Mouse (Mus musculus): Measurements from ENCODE around the gene Rab34. TPM values are rescaled to one million over a fixed set of nuclear protein-coding genes. Genes with fewer than 3 reads are reported as not detected.

Gene Rab34
- 1.1 and 3.2 TPM in 2 replicates for total RNA-seq (2017)

DNA sequence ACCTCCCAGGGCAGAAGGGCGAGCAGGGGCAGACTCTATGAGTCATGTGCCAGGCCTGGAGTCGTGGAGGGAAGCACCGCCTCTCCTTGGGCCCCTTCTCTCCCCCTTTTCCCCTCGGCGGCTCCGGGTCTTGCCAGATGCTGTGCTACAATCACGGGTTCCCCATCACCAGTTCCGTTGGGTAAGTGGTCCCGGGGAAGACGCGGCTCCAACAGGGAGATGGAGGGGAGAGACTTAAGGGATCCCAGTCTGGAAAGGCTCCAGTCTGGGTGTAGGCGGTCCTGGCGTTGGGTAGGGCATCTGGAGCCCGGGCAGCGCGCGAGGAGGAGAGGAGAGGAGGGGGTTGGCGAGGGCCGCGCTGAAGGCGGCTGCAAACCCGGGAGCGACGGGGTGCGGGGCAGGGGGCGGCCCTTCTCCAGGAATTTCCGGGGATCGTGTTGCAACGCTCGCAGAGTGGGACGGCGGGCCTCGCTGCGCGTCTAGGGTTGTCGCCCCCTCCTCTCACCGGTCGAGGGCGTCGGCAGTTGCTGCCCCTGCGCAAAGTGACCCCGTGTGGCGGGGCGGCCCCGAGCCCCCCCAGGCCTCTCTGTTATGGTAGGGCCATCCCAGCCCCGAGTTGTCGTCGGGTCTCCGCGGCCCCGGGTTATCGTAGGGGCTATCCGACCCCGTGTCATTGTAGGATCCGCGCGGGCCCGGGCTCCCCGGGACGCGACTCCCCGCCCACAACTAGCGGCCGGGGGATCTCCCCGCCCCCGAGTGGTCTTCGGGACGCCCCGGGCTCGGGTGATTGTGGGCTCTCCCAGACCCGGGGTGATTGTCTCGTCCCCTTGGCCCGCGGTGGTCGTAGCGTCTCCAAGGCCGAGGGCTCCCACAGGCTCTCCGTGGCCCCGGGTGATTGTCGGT is at the start of gene Rab34:
TSS of gene Rab34 (plus strand) at position 100 of the 903 bp plus-strand sequence.
- ATAC-seq (replicated peaks in 1 of 2; ENCODE audit: insufficient read depth in 1 of 2, low FRiP score in 2 of 2, low TSS enrichment in 1 of 2, low read depth in 1 of 2, poor library complexity in 2 of 2, severe bottlenecking in 2 of 2): peak; percentile 28 to 35; a peak in 2 of 4 replicates

DNA sequence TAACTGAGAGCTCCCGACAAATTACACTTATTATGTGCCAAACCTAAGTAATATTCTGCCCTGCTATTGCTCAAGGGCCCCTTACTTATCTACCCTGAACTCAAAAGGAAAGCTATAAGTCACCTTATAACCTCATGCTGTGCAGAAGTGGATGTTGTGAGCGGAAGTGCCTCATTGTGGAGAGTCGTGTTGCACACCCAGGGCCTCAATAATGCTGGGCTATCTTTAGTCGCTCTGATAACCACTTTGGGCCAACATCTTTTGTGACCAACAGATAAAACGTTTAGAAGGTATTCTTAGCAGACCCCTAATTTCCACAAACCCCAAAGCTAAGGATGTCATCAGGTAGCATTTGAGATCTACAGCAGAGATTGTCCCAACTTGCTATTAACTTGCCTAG is 47.6 kb upstream of the Rab34 start:
- no peak for ATAC-seq (replicated peaks in 1 of 2; ENCODE audit: insufficient read depth in 1 of 2, low FRiP score in 2 of 2, low TSS enrichment in 1 of 2, low read depth in 1 of 2, poor library complexity in 2 of 2, severe bottlenecking in 2 of 2)

DNA sequence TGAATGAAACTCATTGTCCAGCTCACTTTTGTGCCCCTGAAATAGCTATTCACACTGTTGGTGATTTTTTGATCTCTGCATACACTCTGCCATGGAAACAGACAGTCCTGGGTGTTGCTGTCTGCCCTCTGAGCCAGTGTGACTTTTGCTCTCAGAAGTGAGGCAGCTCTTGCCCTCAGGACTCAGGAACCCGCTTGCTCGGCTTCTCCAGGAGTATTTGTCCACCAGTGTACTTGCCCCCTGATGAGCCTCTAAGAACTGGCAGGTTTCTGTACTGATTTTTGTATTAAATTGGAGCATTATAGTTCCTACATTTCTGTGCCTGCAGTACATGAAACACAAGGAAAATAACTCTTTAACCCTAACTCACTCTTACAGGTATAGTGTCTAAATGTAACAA is 44.7 kb upstream of the Rab34 start:
- no peak for ATAC-seq (replicated peaks in 1 of 2; ENCODE audit: insufficient read depth in 1 of 2, low FRiP score in 2 of 2, low TSS enrichment in 1 of 2, low read depth in 1 of 2, poor library complexity in 2 of 2, severe bottlenecking in 2 of 2)

DNA sequence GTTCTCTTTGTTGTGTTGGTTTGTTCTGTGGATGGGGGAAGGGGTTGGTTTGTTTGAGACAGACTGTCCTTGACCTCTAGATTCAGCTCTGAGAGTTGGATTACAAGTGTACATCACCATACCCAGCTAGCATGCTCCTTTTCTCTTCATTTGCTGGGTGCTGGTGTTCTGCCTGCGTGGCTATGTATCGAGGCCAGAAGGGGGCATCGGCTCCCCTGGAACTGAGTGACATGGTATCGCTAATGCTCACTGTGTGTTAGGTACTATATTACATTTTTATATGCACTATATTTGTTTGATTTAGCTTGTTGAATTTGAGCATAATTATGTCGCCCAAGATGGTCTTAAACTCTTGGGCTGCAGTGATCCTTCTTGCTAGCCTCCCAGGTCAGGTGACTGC is 42.1 kb upstream of the Rab34 start:
- no peak for ATAC-seq (replicated peaks in 1 of 2; ENCODE audit: insufficient read depth in 1 of 2, low FRiP score in 2 of 2, low TSS enrichment in 1 of 2, low read depth in 1 of 2, poor library complexity in 2 of 2, severe bottlenecking in 2 of 2)

DNA sequence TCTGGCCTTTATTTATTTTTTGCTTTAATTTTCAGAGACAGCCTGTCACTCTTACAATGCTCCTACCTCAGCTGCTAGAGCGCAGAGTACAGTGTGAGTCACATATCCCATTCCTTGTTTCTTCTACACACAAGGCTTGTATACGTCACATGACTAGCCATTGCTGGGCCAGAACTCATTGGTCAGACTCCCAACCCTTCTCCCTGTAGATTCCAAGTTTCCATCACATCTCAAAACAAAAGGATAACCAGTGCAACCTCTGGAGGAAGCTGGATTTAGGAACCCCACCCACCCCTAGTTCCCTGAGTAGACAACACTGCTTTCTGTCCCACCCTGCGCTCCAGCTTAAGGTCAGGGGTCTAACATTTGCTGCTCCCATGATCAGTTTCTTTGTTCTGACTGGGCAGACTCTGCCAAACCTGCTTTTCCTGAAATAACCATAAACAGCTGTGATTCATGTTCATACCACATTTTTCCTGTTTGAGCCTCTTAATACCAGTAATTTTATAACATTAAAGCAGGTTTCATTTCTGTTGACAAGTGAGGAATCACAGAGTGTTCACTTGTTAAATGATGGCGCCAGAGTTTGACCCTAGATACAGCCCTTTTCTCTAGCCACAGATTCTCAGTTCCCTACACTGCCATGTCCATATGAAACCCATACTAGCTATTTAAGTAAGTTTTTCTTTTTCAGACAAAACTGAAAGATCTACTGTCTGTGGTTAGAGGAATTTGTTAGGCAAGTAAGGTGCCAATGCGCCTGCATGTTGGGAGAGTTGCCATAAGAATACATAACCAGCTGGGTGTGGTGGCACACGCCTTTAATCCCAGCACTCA is 41.3 kb upstream of the Rab34 start:
- no peak for ATAC-seq (replicated peaks in 1 of 2; ENCODE audit: insufficient read depth in 1 of 2, low FRiP score in 2 of 2, low TSS enrichment in 1 of 2, low read depth in 1 of 2, poor library complexity in 2 of 2, severe bottlenecking in 2 of 2)

DNA sequence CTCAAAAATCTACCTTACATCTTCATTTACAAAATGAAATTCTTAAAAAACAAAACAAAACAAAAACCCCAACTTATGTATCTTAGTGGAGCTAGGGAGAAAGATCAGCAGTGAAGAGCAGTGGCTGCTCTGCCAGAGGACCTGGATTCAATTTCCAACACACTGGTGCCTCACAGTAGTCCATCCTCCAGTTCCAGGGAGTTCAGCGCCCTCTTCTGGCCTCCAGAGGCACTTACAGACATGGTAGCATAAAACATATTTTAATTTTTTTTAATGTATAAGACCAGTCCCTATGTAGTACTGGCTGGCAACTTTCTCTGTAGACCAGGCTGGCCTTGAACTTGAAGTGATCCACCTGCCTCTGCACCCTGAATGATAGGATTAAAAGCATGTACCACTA is 37.1 kb upstream of the Rab34 start:
- peak in 1 of 2 experiments; percentile 32; a peak in 1 of 4 replicates for ATAC-seq (replicated peaks in 1 of 2; ENCODE audit: insufficient read depth in 1 of 2, low FRiP score in 2 of 2, low TSS enrichment in 1 of 2, low read depth in 1 of 2, poor library complexity in 2 of 2, severe bottlenecking in 2 of 2)

DNA sequence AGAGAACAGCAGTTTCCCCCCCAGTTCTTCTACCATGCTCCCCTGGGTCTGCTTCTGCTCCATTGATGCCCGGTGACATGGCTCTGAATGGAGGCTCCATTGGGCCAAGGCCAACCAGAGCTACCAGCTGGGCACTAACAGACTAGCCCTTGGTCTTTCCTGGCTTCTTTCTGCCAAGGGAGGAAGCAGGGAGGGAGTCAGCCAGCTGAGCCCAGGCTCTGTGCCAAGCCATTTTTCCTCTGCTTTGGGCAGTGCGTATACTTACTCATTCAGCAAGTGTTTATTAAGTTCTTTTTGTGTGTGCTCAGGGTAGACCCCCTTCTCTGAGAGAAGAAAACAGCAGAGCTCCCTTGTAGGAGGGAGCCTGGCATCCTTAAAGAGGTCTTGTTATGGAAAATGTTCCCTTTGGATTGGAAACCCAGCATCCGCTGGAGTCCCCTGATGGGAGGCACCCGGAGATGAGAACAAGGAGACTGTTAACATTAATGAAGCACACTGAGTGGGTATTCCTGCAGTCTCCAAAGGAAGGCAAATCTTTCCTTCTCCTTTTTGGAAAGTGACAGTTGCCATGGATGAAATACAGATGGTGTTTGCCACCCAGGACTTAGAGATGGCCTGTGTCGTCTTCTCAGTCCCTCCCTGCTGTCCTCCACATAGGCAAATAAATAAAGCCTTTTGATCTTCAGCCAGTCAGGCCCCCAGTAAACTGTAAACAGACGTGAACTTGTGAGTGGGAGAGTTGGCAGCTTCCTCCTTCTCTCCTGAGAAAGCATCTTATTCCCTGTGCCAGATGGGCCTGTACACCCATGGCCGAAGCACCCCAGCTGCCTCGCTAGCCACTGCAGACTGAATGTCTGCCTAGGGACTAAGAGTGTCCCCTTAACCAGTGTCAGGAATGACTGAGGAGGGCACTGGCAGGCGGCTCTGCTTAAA is 35.7 kb upstream of the Rab34 start:
- no peak for ATAC-seq (replicated peaks in 1 of 2; ENCODE audit: insufficient read depth in 1 of 2, low FRiP score in 2 of 2, low TSS enrichment in 1 of 2, low read depth in 1 of 2, poor library complexity in 2 of 2, severe bottlenecking in 2 of 2)

DNA sequence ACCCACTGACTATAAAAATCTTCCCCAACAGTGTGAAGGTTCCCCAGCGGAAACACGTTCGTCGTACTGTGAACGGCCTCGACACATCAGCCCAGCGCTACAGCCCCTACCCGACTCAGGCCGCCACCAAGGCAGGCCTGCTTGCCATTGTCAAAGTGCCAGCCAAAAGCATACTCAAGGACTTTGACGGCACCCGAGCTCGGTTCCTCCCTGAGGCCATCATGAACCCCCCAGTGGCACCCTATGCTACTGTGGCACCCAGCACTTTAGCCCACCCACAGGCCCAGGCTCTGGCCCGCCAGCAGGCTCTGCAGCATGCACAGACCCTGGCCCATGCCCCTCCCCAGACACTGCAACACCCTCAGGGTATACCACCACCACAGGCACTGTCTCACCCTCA is 34.5 kb upstream of the Rab34 start:
- ATAC-seq (replicated peaks in 1 of 2; ENCODE audit: insufficient read depth in 1 of 2, low FRiP score in 2 of 2, low TSS enrichment in 1 of 2, low read depth in 1 of 2, poor library complexity in 2 of 2, severe bottlenecking in 2 of 2): no peak

DNA sequence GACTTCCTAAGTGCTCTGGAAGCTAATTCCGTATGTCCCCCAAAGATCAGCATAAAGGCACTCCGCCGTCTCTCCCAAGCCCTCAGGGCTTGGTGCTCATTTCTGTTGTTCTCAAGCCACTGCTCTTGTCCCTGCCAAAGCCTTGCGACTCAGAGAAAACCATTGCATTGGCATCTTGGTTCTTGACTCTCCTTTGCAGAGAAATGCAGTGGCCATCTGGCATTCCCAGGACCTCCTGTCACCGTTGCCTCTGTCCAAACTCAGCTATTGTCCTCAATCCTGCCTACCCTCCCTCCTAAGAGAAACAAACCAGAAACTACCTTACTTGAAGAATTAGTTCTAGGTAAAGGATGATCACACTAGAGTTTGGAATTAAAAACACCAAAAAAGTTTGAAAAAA is 32.6 kb upstream of the Rab34 start:
- ATAC-seq (replicated peaks in 1 of 2; ENCODE audit: insufficient read depth in 1 of 2, low FRiP score in 2 of 2, low TSS enrichment in 1 of 2, low read depth in 1 of 2, poor library complexity in 2 of 2, severe bottlenecking in 2 of 2): no peak

DNA sequence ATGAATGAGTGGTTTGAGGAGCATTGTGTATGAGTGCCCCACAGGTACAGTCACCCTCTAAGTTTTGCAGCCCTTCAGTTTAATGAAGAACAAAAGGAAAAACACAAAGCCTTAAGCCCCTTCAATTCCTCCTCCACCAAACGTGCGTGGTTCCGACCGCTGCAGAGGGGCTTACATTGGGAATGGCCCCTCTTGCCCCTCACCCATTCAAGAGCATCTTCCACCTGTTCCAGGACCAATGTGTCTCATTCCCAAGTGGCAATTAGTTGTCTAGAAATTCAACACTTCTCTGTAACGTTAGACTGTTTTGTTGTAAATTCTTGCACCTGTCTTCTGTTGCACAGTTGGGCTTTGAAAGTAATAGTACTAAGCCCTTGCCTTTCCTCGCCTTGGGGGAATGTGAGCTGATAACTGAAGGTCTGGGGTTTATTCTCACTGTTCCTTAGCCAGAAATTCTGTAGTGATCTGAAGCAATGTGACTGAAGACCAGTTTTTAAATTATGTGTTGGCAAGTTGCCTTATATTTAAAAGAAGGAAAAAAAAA is 32.0 kb upstream of the Rab34 start:
- ATAC-seq (replicated peaks in 1 of 2; ENCODE audit: insufficient read depth in 1 of 2, low FRiP score in 2 of 2, low TSS enrichment in 1 of 2, low read depth in 1 of 2, poor library complexity in 2 of 2, severe bottlenecking in 2 of 2): no peak

DNA sequence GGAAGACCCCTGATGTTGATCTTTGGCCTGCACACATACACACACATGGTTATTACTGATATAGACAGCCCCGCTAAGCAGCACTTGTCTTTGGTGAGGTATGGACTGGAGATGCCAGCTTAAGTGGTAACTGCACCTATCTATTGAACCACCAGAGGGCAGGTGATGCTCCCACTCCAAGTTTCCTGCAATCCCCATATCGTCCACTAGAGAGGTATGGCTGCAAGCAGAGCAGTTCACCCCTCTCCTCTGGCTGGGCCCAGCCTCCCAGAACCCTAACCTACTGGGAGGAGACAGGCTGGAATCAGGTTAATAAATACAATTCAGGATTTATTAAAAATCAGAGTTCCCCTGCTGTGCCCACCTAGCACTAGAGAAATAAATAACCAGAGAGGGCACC is 29.1 kb upstream of the Rab34 start:
- peak; percentile 84 to 85 for ATAC-seq (replicated peaks in 1 of 2; ENCODE audit: insufficient read depth in 1 of 2, low FRiP score in 2 of 2, low TSS enrichment in 1 of 2, low read depth in 1 of 2, poor library complexity in 2 of 2, severe bottlenecking in 2 of 2)

DNA sequence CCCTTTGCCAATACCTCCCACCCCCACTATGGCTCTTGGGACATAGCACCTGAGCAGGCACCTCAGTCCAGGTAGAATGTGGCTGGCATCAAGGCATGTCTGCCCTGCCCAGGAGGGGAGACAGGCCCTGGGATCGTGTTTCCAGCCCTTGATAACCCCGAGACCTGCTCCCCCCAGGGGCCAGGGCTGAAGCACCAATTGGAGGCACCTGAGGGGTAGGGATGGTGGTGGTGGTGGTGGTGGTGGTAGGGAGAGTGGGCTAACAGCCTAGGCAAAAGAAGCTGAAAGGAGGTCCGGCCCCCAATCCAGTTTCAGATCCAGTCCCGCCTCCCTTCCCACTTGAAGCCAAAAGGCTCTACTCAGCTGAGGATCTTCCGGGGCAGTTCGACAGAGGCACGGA is 28.7 kb upstream of the Rab34 start:
- ATAC-seq (replicated peaks in 1 of 2; ENCODE audit: insufficient read depth in 1 of 2, low FRiP score in 2 of 2, low TSS enrichment in 1 of 2, low read depth in 1 of 2, poor library complexity in 2 of 2, severe bottlenecking in 2 of 2): no peak

DNA sequence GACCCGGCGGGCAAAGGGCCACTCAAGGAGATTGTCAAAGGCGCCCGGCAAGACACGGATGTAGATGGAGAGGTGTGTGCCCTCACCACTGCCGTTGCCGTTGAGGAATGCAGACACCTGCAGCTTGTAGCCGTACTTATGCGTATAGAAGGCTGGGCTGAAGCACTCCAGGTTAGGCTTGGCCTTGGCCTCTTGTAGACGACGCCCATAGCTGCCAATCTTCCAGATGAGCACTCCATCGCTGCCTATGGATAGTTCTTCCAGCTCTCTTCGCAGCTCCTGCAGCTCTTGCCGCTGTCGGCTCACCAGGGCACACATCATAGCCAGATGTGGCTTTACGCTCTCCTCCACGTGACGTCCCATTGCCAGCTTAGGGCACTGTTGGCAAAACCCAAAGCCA is 28.1 kb upstream of the Rab34 start:
- ATAC-seq (replicated peaks in 1 of 2; ENCODE audit: insufficient read depth in 1 of 2, low FRiP score in 2 of 2, low TSS enrichment in 1 of 2, low read depth in 1 of 2, poor library complexity in 2 of 2, severe bottlenecking in 2 of 2): no peak

DNA sequence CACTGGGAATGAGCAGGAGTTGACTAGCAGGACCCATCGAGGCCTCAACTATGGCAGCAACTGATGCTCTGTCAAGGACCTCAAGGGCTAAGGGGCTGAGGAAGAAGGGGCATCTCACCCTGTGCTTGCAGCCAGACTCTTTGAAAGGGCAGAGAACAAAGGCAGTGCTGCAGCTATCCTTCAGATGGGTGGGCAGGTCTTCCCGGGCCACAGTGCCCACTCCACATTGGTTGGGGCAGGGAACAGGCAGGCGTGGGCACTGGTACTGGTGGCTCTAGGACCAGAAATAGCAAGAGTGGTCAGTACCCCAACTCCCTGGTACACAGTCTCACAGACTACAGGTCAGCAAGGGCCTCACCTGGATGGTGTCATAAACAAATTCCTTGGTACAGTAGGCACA is 27.6 kb upstream of the Rab34 start:
- ATAC-seq (replicated peaks in 1 of 2; ENCODE audit: insufficient read depth in 1 of 2, low FRiP score in 2 of 2, low TSS enrichment in 1 of 2, low read depth in 1 of 2, poor library complexity in 2 of 2, severe bottlenecking in 2 of 2): no peak

DNA sequence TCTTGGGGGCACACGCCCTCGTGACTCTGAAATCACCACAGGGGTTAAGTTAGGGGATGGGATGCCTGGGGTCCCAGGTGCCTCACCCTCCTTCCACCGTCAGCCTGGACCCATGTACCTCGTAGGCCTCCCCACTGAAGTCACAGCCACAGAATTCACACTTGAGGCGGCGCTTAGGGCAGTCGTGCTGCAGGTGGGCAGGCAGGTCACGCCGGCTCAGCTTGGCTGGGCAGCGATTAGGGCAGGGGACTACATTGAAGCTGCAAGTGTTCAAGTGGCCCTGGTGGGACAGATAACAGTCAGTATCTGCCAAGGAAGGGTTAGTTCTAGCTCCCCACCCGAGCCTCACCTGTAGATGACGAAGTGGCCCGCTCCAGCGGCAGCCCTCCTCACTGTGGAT is 27.1 kb upstream of the Rab34 start:
- ATAC-seq (replicated peaks in 1 of 2; ENCODE audit: insufficient read depth in 1 of 2, low FRiP score in 2 of 2, low TSS enrichment in 1 of 2, low read depth in 1 of 2, poor library complexity in 2 of 2, severe bottlenecking in 2 of 2): no peak

DNA sequence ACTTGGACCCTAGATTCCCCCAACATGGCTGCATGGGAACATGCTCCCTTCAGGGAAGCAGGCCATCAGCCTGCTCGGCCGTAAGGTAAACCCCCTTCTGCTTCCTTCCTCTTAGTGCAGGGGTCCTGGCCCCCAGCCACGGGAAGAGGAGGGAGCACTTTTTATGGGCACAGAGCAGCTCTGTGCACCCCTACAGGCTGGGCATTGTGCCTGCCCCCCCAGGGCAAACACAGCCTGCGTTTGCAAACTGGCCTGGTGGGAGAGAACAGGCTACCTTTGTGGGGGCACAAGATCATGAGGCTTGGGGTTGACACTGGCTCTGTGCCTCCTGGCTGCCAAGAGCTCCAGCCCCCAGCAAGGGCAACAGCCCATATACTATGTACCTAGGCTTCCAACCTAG is 26.3 kb upstream of the Rab34 start:
- no peak for ATAC-seq (replicated peaks in 1 of 2; ENCODE audit: insufficient read depth in 1 of 2, low FRiP score in 2 of 2, low TSS enrichment in 1 of 2, low read depth in 1 of 2, poor library complexity in 2 of 2, severe bottlenecking in 2 of 2)

DNA sequence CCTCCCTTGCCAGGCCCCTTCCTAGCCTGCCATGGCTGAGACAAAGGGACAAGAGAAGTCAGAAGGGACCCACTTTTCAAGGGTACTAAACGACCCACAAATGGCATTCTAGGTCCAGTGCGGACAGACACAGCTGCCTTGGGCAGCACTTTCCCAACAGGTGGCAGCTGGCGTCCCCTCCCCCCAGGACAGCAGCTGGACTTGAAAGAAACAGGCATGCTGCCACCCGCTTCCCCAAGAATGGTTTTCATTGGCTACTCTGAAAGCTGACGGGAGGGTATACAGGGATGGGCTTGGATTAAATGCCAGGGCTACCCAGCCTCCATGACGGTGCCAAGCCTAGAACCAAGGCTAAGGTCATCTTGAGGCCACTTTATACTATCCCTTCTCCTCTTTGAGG is 25.7 kb upstream of the Rab34 start:
- no peak for ATAC-seq (replicated peaks in 1 of 2; ENCODE audit: insufficient read depth in 1 of 2, low FRiP score in 2 of 2, low TSS enrichment in 1 of 2, low read depth in 1 of 2, poor library complexity in 2 of 2, severe bottlenecking in 2 of 2)
